Mouse (Mus musculus) myocyte (in vitro differentiated cells): ENCODE results near the gene Dnm1. TPM values are rescaled to one million over a fixed set of nuclear protein-coding genes. Genes with fewer than 3 reads are reported as not detected.
A peak's percentile ranks its signal among the peaks of the same experiment; 100 is the strongest.

Experiments
- H3K27me3 ChIP-seq: one replicate; pipeline ENCODE4 v1.6.1; 2011; ENCODE audit not compliant: control insufficient read depth, insufficient read depth, insufficient read length
- H3K36me3 ChIP-seq: one replicate; pipeline ENCODE4 v1.6.1; 2011; ENCODE audit not compliant: control insufficient read depth, insufficient read depth
- H3K4me2 ChIP-seq: one replicate; pipeline ENCODE4 v1.6.1; 2011; ENCODE audit warnings: low read depth, control low read depth
- H3K4me3 ChIP-seq: one replicate; pipeline ENCODE4 v1.5.1; 2011; ENCODE audit warnings: mild to moderate bottlenecking, control low read depth, moderate library complexity
- H3K79me2 ChIP-seq: one replicate; pipeline ENCODE4 v1.6.1; 2011; ENCODE audit not compliant: control insufficient read depth, insufficient read depth
- H3ac ChIP-seq: one replicate; pipeline ENCODE4 v1.6.1; 2011; ENCODE audit not compliant: control insufficient read depth, insufficient read length
- CEBPB ChIP-seq: IDR thresholded peaks from 2 replicates; pipeline ENCODE4 v1.6.1; 2011; ENCODE audit warnings: mild to moderate bottlenecking, moderate library complexity; ENCODE audit not compliant: poor library complexity, insufficient read depth, severe bottlenecking
- E2F4 ChIP-seq: IDR thresholded peaks from one replicate; pipeline ENCODE4 v1.6.1; 2011; ENCODE audit warnings: mild to moderate bottlenecking, control low read depth, moderate library complexity; ENCODE audit not compliant: insufficient read depth
- MAX ChIP-seq: IDR thresholded peaks from one replicate; pipeline ENCODE4 v1.6.1; 2011; ENCODE audit warnings: low read depth, mild to moderate bottlenecking, control low read depth
- MYOD1 ChIP-seq, 3 experiments: IDR thresholded peaks; one replicate each; pipeline ENCODE4 v1.6.1; 2011; ENCODE audit warnings: control low read depth in 2 of 3, low read depth in 2 of 3, mild to moderate bottlenecking in 2 of 3, moderate library complexity in 1 of 3; ENCODE audit not compliant: insufficient read length in 2 of 3, control insufficient read depth in 1 of 3
- MYOG ChIP-seq, 3 experiments: IDR thresholded peaks; one replicate each; pipeline ENCODE4 v1.6.1; 2011; ENCODE audit warnings: control low read depth in 2 of 3, low read depth in 2 of 3, mild to moderate bottlenecking in 2 of 3; ENCODE audit not compliant: insufficient read length in 2 of 3, control insufficient read depth in 1 of 3, insufficient read depth in 1 of 3
- POLR2A ChIP-seq: IDR thresholded peaks from one replicate; pipeline ENCODE4 v1.6.1; 2011; ENCODE audit warnings: low read depth, mild to moderate bottlenecking, control low read depth, moderate library complexity; ENCODE audit not compliant: insufficient read length
- POLR2AphosphoS2 ChIP-seq: IDR thresholded peaks from one replicate; pipeline ENCODE4 v1.6.1; 2011; ENCODE audit warnings: low read depth, control low read depth; ENCODE audit not compliant: insufficient read length
- REST ChIP-seq: IDR thresholded peaks from one replicate; pipeline ENCODE4 v1.6.1; 2011; ENCODE audit warnings: mild to moderate bottlenecking, control low read depth, moderate library complexity; ENCODE audit not compliant: insufficient read depth, insufficient read length
- SRF ChIP-seq: IDR thresholded peaks from one replicate; pipeline ENCODE4 v1.6.1; 2011; ENCODE audit warnings: low read depth; ENCODE audit not compliant: control insufficient read depth, insufficient read length
- TCF12 ChIP-seq: IDR thresholded peaks from one replicate; pipeline ENCODE4 v1.6.1; 2011; ENCODE audit warnings: mild to moderate bottlenecking, control low read depth; ENCODE audit not compliant: poor library complexity, insufficient read depth, severe bottlenecking
- TCF3 ChIP-seq: IDR thresholded peaks from one replicate; pipeline ENCODE4 v1.6.1; 2011; ENCODE audit warnings: low read depth, control low read depth; ENCODE audit not compliant: insufficient read length
- USF1 ChIP-seq: IDR thresholded peaks from one replicate; pipeline ENCODE4 v1.6.1; 2011; ENCODE audit warnings: low read depth, mild to moderate bottlenecking, control low read depth, moderate library complexity
- polyA plus RNA-seq: library from polyadenylated mRNA; unstranded; fragments of >200 nt; fragmentation: generic; extraction: Trizol; gene quantifications from one replicate; pipeline ENCODE4 v1.2.1, GENCODE M21; 2012; ENCODE audit warnings: missing spikeins

The Dnm1 gene
- polyA plus RNA-seq, 1 experiment, result 44.0 TPM

GRCm38 (mm10) chr2:32342539-32343350, 10.4 kb downstream of the Dnm1 start:
- H3K4me3 ChIP-seq, result no peak overlapping the region
- H3K79me2 ChIP-seq, result no peaks in the 10 kb centered on the region
- H3K4me2 ChIP-seq, result peak overlapping the region; percentile 64
- no peak overlapping the region for H3ac ChIP-seq
- no peak for TF ChIP-seq TCF12
- TF ChIP-seq USF1, result no peak
- TF ChIP-seq MYOD1 (IDR thresholded peaks at IDR 0.05; ENCODE audit: control insufficient read depth in 1 of 3, insufficient read length in 2 of 3, low read depth in 2 of 3), result no peak
- peak; percentile 23 for TF ChIP-seq POLR2AphosphoS2
- TF ChIP-seq MYOG (IDR thresholded peaks at IDR 0.05; ENCODE audit: control insufficient read depth in 1 of 3, insufficient read depth in 1 of 3, insufficient read length in 2 of 3, low read depth in 2 of 3), result peak in 1 of 3 experiments; percentile 14
- no peak for TF ChIP-seq E2F4
- TF ChIP-seq MAX, result peak; percentile 30
- TF ChIP-seq TCF3, result no peak
- TF ChIP-seq POLR2A, result peak; percentile 44
- no peak for TF ChIP-seq SRF
- H3K27me3 ChIP-seq, result no peaks in the 10 kb centered on the region
- H3K36me3 ChIP-seq, result no peaks in the 10 kb centered on the region

- H3K4me2 ChIP-seq, result peak overlapping the region; percentile 64
Measured at GRCm38 (mm10) chr2:32342039-32342438, 11.1 kb downstream of the Dnm1 start.

GRCm38 (mm10) chr2:32341634-32341939, 11.6 kb downstream of the Dnm1 start:
- no peaks in the 10 kb centered on the region for H3K27me3 ChIP-seq
- TF ChIP-seq CEBPB (no peak), TCF3 (no peak), TCF12 (no peak), E2F4 (no peak), SRF (no peak), MYOD1 (IDR thresholded peaks at IDR 0.05; ENCODE audit: control insufficient read depth in 1 of 3, insufficient read length in 2 of 3, low read depth in 2 of 3) (no peak), USF1 (no peak), MYOG (IDR thresholded peaks at IDR 0.05; ENCODE audit: control insufficient read depth in 1 of 3, insufficient read depth in 1 of 3, insufficient read length in 2 of 3, low read depth in 2 of 3) (no peak)
- no peaks in the 10 kb centered on the region for H3K36me3 ChIP-seq
- H3K79me2 ChIP-seq, result no peaks in the 10 kb centered on the region
- peak overlapping the region; percentile 64 for H3K4me2 ChIP-seq
- no peak overlapping the region for H3ac ChIP-seq
- H3K4me3 ChIP-seq, result no peak overlapping the region

More at GRCm38 (mm10) chr2:32342039-32342438, 11.1 kb downstream of the Dnm1 start:
- H3K79me2 ChIP-seq, result no peaks in the 10 kb centered on the region
- TF ChIP-seq USF1 (no peak), POLR2A (no peak), CEBPB (no peak), POLR2AphosphoS2 (no peak), E2F4 (no peak), TCF3 (no peak), MYOD1 (IDR thresholded peaks at IDR 0.05; ENCODE audit: control insufficient read depth in 1 of 3, insufficient read length in 2 of 3, low read depth in 2 of 3) (no peak)
- no peaks in the 10 kb centered on the region for H3K27me3 ChIP-seq
- no peak overlapping the region for H3ac ChIP-seq
- H3K4me3 ChIP-seq, result no peak overlapping the region
- H3K36me3 ChIP-seq, result no peaks in the 10 kb centered on the region

- TF ChIP-seq POLR2A, result no peak
- TF ChIP-seq SRF, result no peak
- TF ChIP-seq TCF12, result no peak
- no peak for TF ChIP-seq TCF3
- TF ChIP-seq MYOD1 (IDR thresholded peaks at IDR 0.05; ENCODE audit: control insufficient read depth in 1 of 3, insufficient read length in 2 of 3, low read depth in 2 of 3), result no peak
- Histone ChIP-seq H3K79me2 (no peaks in the 10 kb centered on the region), H3K27me3 (no peaks in the 10 kb centered on the region), H3K4me3 (no peak overlapping the region), H3ac (no peak overlapping the region), H3K36me3 (no peaks in the 10 kb centered on the region), H3K4me2 (peak overlapping the region; percentile 13)
Measured at GRCm38 (mm10) chr2:32340836-32341633, 12.1 kb downstream of the Dnm1 start.

GRCm38 (mm10) chr2:32339912-32340642, 13.1 kb downstream of the Dnm1 start:
- Histone ChIP-seq H3K27me3 (no peaks in the 10 kb centered on the region), H3K4me2 (no peak overlapping the region), H3K36me3 (no peaks in the 10 kb centered on the region), H3ac (no peak overlapping the region), H3K79me2 (no peaks in the 10 kb centered on the region), H3K4me3 (no peak overlapping the region)
- no peak for TF ChIP-seq POLR2AphosphoS2
- peak; percentile 50 for TF ChIP-seq REST
